Mouse (Mus musculus) myocyte (in vitro differentiated cells): ENCODE data around the gene Prune1. TPM values are rescaled to one million over a fixed set of nuclear protein-coding genes. Genes with fewer than 3 reads are reported as not detected.

Source experiments
- H3K27me3 ChIP-seq: one replicate; pipeline ENCODE4 v1.6.1; 2011; ENCODE audit not compliant: control insufficient read depth, insufficient read depth, insufficient read length
- H3K36me3 ChIP-seq: one replicate; pipeline ENCODE4 v1.6.1; 2011; ENCODE audit not compliant: control insufficient read depth, insufficient read depth
- H3K4me2 ChIP-seq: one replicate; pipeline ENCODE4 v1.6.1; 2011; ENCODE audit warnings: low read depth, control low read depth
- H3K4me3 ChIP-seq: one replicate; pipeline ENCODE4 v1.5.1; 2011; ENCODE audit warnings: mild to moderate bottlenecking, control low read depth, moderate library complexity
- H3K79me2 ChIP-seq: one replicate; pipeline ENCODE4 v1.6.1; 2011; ENCODE audit not compliant: control insufficient read depth, insufficient read depth
- H3ac ChIP-seq: one replicate; pipeline ENCODE4 v1.6.1; 2011; ENCODE audit not compliant: control insufficient read depth, insufficient read length
- CEBPB ChIP-seq: IDR thresholded peaks from 2 replicates; pipeline ENCODE4 v1.6.1; 2011; ENCODE audit warnings: mild to moderate bottlenecking, moderate library complexity; ENCODE audit not compliant: poor library complexity, insufficient read depth, severe bottlenecking
- E2F4 ChIP-seq: IDR thresholded peaks from one replicate; pipeline ENCODE4 v1.6.1; 2011; ENCODE audit warnings: mild to moderate bottlenecking, control low read depth, moderate library complexity; ENCODE audit not compliant: insufficient read depth
- MAX ChIP-seq: IDR thresholded peaks from one replicate; pipeline ENCODE4 v1.6.1; 2011; ENCODE audit warnings: low read depth, mild to moderate bottlenecking, control low read depth
- MYOD1 ChIP-seq, 3 experiments: IDR thresholded peaks; one replicate each; pipeline ENCODE4 v1.6.1; 2011; ENCODE audit warnings: control low read depth in 2 of 3, low read depth in 2 of 3, mild to moderate bottlenecking in 2 of 3, moderate library complexity in 1 of 3; ENCODE audit not compliant: insufficient read length in 2 of 3, control insufficient read depth in 1 of 3
- MYOG ChIP-seq, 3 experiments: IDR thresholded peaks; one replicate each; pipeline ENCODE4 v1.6.1; 2011; ENCODE audit warnings: control low read depth in 2 of 3, low read depth in 2 of 3, mild to moderate bottlenecking in 2 of 3; ENCODE audit not compliant: insufficient read length in 2 of 3, control insufficient read depth in 1 of 3, insufficient read depth in 1 of 3
- POLR2A ChIP-seq: IDR thresholded peaks from one replicate; pipeline ENCODE4 v1.6.1; 2011; ENCODE audit warnings: low read depth, mild to moderate bottlenecking, control low read depth, moderate library complexity; ENCODE audit not compliant: insufficient read length
- POLR2AphosphoS2 ChIP-seq: IDR thresholded peaks from one replicate; pipeline ENCODE4 v1.6.1; 2011; ENCODE audit warnings: low read depth, control low read depth; ENCODE audit not compliant: insufficient read length
- REST ChIP-seq: IDR thresholded peaks from one replicate; pipeline ENCODE4 v1.6.1; 2011; ENCODE audit warnings: mild to moderate bottlenecking, control low read depth, moderate library complexity; ENCODE audit not compliant: insufficient read depth, insufficient read length
- SRF ChIP-seq: IDR thresholded peaks from one replicate; pipeline ENCODE4 v1.6.1; 2011; ENCODE audit warnings: low read depth; ENCODE audit not compliant: control insufficient read depth, insufficient read length
- TCF12 ChIP-seq: IDR thresholded peaks from one replicate; pipeline ENCODE4 v1.6.1; 2011; ENCODE audit warnings: mild to moderate bottlenecking, control low read depth; ENCODE audit not compliant: poor library complexity, insufficient read depth, severe bottlenecking
- TCF3 ChIP-seq: IDR thresholded peaks from one replicate; pipeline ENCODE4 v1.6.1; 2011; ENCODE audit warnings: low read depth, control low read depth; ENCODE audit not compliant: insufficient read length
- USF1 ChIP-seq: IDR thresholded peaks from one replicate; pipeline ENCODE4 v1.6.1; 2011; ENCODE audit warnings: low read depth, mild to moderate bottlenecking, control low read depth, moderate library complexity
- polyA plus RNA-seq: library from polyadenylated mRNA; unstranded; fragments of >200 nt; fragmentation: generic; extraction: Trizol; gene quantifications from one replicate; pipeline ENCODE4 v1.2.1, GENCODE M21; 2012; ENCODE audit warnings: missing spikeins

Gene Prune1
- polyA plus RNA-seq, 1 experiment, result 43.1 TPM

- H3K4me3 ChIP-seq, result no peak overlapping the region
- TF ChIP-seq REST, result no peak
- no peak for TF ChIP-seq MAX
- no peak for TF ChIP-seq POLR2AphosphoS2
- TF ChIP-seq E2F4, result no peak
- no peak for TF ChIP-seq CEBPB
- no peak for TF ChIP-seq SRF
- TF ChIP-seq MYOD1 (IDR thresholded peaks at IDR 0.05; ENCODE audit: control insufficient read depth in 1 of 3, insufficient read length in 2 of 3, low read depth in 2 of 3), result no peak
- TF ChIP-seq TCF12, result no peak
- no peak for TF ChIP-seq USF1
- no peak for TF ChIP-seq MYOG (IDR thresholded peaks at IDR 0.05; ENCODE audit: control insufficient read depth in 1 of 3, insufficient read depth in 1 of 3, insufficient read length in 2 of 3, low read depth in 2 of 3)
- no peak for TF ChIP-seq POLR2A
- no peak for TF ChIP-seq TCF3
- H3K36me3 ChIP-seq, result peaks cover 17% of the 10 kb centered on the region
- H3K79me2 ChIP-seq, result no peaks in the 10 kb centered on the region
- no peak overlapping the region for H3ac ChIP-seq
- H3K27me3 ChIP-seq, result no peaks in the 10 kb centered on the region
- no peak overlapping the region for H3K4me2 ChIP-seq
These were observed 71.3 kb downstream of the Prune1 start for GRCm38 (mm10) chr3:95210585-95210984.

GRCm38 (mm10) chr3:95208286-95208685 is 73.6 kb downstream of the Prune1 start:
- Histone ChIP-seq H3ac (no peak overlapping the region), H3K4me2 (no peak overlapping the region), H3K36me3 (peaks cover 14% of the 10 kb centered on the region), H3K79me2 (no peaks in the 10 kb centered on the region), H3K27me3 (no peaks in the 10 kb centered on the region), H3K4me3 (no peak overlapping the region)
- no peak for TF ChIP-seq REST
- TF ChIP-seq MYOG (IDR thresholded peaks at IDR 0.05; ENCODE audit: control insufficient read depth in 1 of 3, insufficient read depth in 1 of 3, insufficient read length in 2 of 3, low read depth in 2 of 3), result no peak
- no peak for TF ChIP-seq POLR2AphosphoS2
- TF ChIP-seq E2F4, result no peak
- no peak for TF ChIP-seq SRF
- TF ChIP-seq MAX, result no peak
- TF ChIP-seq MYOD1 (IDR thresholded peaks at IDR 0.05; ENCODE audit: control insufficient read depth in 1 of 3, insufficient read length in 2 of 3, low read depth in 2 of 3), result no peak

GRCm38 (mm10) chr3:95203880-95204279 is 78.0 kb downstream of the Prune1 start:
- H3K27me3 ChIP-seq, result no peaks in the 10 kb centered on the region
- TF ChIP-seq MAX, result no peak
- no peak for TF ChIP-seq SRF
- no peak overlapping the region for H3K4me2 ChIP-seq
- no peaks in the 10 kb centered on the region for H3K79me2 ChIP-seq
- no peak overlapping the region for H3ac ChIP-seq
- H3K36me3 ChIP-seq, result peaks cover 44% of the 10 kb centered on the region
- H3K4me3 ChIP-seq, result no peak overlapping the region

Other genes starting within 250 kb of the Prune1 start
- 338 TPM for gene Psmd4, start 239.5 kb downstream of the Prune1 start, polyA plus RNA-seq
- 27.3 TPM for gene Pip5k1a, start 175.1 kb downstream of the Prune1 start, polyA plus RNA-seq
- 85.6 TPM for gene Vps72, start 171.1 kb downstream of the Prune1 start, polyA plus RNA-seq
- gene Tmod4, start 157.6 kb downstream of the Prune1 start, polyA plus RNA-seq, result 2.5 TPM
- gene Scnm1, start 148.1 kb downstream of the Prune1 start, polyA plus RNA-seq, result 30.6 TPM
- gene Lysmd1, start 148.0 kb downstream of the Prune1 start, polyA plus RNA-seq, result 7.0 TPM
- gene Tnfaip8l2, start 139.7 kb downstream of the Prune1 start, polyA plus RNA-seq, result 0.22 TPM
- 29.0 TPM for gene Sema6c, start 121.6 kb downstream of the Prune1 start, polyA plus RNA-seq
- gene Gabpb2, start 64.2 kb downstream of the Prune1 start, polyA plus RNA-seq, result 3.3 TPM
- gene Cdc42se1, start 53.3 kb downstream of the Prune1 start, polyA plus RNA-seq, result 61.5 TPM
- gene Mllt11, start 49.9 kb downstream of the Prune1 start, polyA plus RNA-seq, result 51.9 TPM
- 0.04 TPM for gene Gm128, start 40.5 kb downstream of the Prune1 start, polyA plus RNA-seq
- 0.31 TPM for gene Bnipl, start 30.9 kb downstream of the Prune1 start, polyA plus RNA-seq
- 33.3 TPM for gene Mindy1, start 731 bp downstream of the Prune1 start, polyA plus RNA-seq
- 1.5 TPM for gene Anxa9, start 25.1 kb upstream of the Prune1 start, polyA plus RNA-seq
- 116 TPM for gene Cers2, start 32.7 kb upstream of the Prune1 start, polyA plus RNA-seq
- 11.5 TPM for gene Setdb1, start 75.1 kb upstream of the Prune1 start, polyA plus RNA-seq
- gene 4930558C23Rik, start 120.8 kb upstream of the Prune1 start, polyA plus RNA-seq, result not detected
- gene Arnt, start 152.3 kb upstream of the Prune1 start, polyA plus RNA-seq, result 20.9 TPM
- gene Ctsk, start 217.2 kb upstream of the Prune1 start, polyA plus RNA-seq, result 0.11 TPM
- gene Ctss, start 244.7 kb upstream of the Prune1 start, polyA plus RNA-seq, result 0.02 TPM